Mouse (Mus musculus) bone marrow macrophage, adult 2 months (primary cell): ENCODE data around the gene Cdc20b.

Experiments used
- CTCF ChIP-seq: IDR thresholded peaks from 2 replicates; pipeline ENCODE4 v1.5.1; 2012; ENCODE audit warnings: low read depth, mild to moderate bottlenecking, low read length, moderate library complexity
- POLR2A ChIP-seq: IDR thresholded peaks from 2 replicates; pipeline ENCODE4 v1.6.1; 2012; ENCODE audit warnings: mild to moderate bottlenecking, low read depth, low read length, borderline replicate concordance

- TF ChIP-seq CTCF (no peak), POLR2A (no peak)
These were observed 2.9 kb upstream of the Cdc20b start for GRCm38 (mm10) chr13:113031792-113032571.
